Mouse (Mus musculus): Measurements from ENCODE around the gene Bmx. TPM values are rescaled to one million over a fixed set of nuclear protein-coding genes. Genes with fewer than 3 reads are reported as not detected.

The Bmx gene
- under 1 TPM; 0.08 to 0.28 TPM for total RNA-seq (2021)
- long read RNA-seq, experiment 1, partial matches to known transcripts = 0 of 1 reads
- long read RNA-seq, experiment 1, other reads (novel, unspliced or antisense) = 0 of 1 reads
- long read RNA-seq, experiment 2 = 0 reads

DNA sequence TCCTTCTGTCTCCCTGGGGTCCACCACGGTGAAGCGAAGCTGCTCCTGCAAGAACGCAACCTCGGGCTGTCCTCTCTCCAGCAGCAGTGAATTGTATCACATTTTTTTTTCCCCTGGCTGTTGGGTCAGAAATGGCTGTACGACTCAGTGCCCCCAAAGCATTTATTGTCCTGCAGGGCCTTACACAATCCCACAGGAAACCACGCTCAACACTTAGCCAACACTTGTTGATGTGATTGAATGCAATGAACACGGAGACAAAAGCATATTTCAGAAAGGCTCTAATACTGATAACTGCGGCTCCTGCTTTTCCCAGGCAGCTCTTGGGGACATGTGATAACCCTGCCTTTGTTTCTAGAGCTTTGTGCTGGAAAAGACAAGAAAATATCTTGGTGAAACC, at the start of gene Bmx:
Bmx (minus strand) TSS at position 137 of the 400 bp plus-strand sequence.
- H3K27ac ChIP-seq = no peak within 1 kb of the TSS
- no peak within 1 kb of the TSS for H3K4me3 ChIP-seq
- intact Hi-C loops (cut with DNase I) = no loop called here

DNA sequence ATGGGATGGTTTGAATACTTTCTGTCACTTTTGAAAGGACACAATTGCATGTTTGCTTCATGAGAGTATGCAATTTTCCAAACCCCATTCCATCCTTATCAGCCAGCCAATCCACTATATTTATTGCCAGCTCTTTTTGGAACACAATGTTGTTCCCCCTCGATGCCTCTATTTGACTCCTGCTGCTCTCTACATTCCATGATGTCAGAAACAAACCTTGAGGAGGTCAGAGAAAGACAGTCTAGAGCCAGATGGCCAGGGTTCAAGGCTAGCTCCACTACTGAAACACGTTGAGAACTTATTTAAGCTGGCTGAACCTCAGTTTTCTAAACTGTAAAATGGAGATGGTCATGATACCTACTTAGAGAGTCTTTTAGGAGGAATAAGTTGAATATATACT, 48.3 kb upstream of the Bmx start:
- intact Hi-C loops (cut with DNase I) = loop anchor here (10.0 kb wide), 1 partner anchor 139 kb away; no protein-coding TSS in a partner anchor
- Histone ChIP-seq H3K4me3 (no peak overlapping the region), H3K27ac (no peak overlapping the region)
- no peak for TF ChIP-seq CTCF (IDR thresholded peaks at IDR 0.05)
- DNase-seq = no peak

More for the DNA sequence above, at the start of gene Bmx:
- TF ChIP-seq CTCF (IDR thresholded peaks at IDR 0.05) = no peak
- no peak for DNase-seq

DNA sequence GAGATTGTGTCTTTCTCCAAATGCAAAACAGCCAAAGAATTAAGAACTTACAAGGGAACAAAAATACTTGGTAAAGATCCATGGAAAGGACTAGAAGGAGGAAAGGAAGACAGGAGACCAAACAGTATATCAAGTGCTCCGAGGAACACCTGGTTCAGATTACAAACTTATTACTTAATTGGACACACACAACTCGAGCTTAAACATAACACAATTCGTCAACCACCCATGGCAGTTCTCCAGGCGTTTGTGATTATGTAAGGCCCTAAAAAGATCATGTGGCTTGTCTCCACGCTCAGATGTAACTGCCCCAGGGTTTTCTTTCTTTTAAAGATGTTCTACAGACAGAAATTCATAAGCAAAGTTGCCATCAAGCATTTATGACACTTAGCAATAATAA, 33.2 kb upstream of the Bmx start:
- Histone ChIP-seq H3K27ac (no peak overlapping the region), H3K4me3 (no peak overlapping the region)
- DNase-seq = peak; percentile 20
- intact Hi-C loops (cut with DNase I) = no loop called here
- TF ChIP-seq CTCF (IDR thresholded peaks at IDR 0.05) = no peak

DNA sequence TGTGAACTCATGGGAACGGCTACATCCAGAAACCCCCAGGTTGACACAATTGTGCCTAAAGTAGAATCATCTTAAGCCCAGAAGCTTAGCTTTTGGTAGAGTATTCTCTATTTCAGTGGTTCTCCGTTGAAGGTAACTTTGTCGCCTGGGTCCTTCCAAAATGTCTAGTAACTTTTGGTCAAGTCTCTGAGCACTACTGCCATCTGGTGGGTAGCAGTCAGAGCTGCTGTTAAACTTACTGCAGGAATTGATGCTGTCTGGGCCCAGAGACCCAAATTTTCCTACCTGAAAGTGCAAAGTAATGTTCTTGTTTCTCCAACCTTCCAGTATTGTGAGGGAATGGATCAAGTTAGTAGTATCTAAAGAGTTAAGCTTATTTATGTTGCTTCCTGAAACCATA, 29.1 kb upstream of the Bmx start:
- no peak for DNase-seq
- Histone ChIP-seq H3K27ac (no peak overlapping the region), H3K4me3 (no peak overlapping the region)
- intact Hi-C loops (cut with DNase I) = loop anchor here (5.0 kb wide), 1 partner anchor 105 kb away; no protein-coding TSS in a partner anchor
- peak; percentile 62 for TF ChIP-seq CTCF (IDR thresholded peaks at IDR 0.05)

DNA sequence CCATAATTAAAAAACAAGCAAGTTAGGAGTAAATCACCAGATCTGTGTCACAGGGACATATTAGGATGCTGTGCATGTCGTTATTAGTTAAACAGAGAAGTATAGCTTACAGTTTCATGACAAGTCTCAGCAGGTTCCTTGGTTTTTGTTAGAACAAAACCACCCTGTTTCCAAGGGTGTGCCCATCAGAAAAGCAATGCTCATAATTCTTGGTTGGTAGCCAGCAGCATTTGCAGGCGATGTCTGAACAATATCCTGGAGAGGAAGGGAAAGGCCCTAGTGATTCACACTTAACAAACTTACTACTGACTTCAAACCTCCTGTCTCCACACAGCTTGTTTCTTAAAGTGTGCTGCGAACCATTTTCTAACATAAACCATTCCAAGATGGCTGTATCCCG, 25.8 kb upstream of the Bmx start:
- Histone ChIP-seq H3K27ac (no peak overlapping the region), H3K4me3 (no peak overlapping the region)
- no peak for TF ChIP-seq CTCF (IDR thresholded peaks at IDR 0.05)
- intact Hi-C loops (cut with DNase I) = no loop called here
- no peak for DNase-seq

DNA sequence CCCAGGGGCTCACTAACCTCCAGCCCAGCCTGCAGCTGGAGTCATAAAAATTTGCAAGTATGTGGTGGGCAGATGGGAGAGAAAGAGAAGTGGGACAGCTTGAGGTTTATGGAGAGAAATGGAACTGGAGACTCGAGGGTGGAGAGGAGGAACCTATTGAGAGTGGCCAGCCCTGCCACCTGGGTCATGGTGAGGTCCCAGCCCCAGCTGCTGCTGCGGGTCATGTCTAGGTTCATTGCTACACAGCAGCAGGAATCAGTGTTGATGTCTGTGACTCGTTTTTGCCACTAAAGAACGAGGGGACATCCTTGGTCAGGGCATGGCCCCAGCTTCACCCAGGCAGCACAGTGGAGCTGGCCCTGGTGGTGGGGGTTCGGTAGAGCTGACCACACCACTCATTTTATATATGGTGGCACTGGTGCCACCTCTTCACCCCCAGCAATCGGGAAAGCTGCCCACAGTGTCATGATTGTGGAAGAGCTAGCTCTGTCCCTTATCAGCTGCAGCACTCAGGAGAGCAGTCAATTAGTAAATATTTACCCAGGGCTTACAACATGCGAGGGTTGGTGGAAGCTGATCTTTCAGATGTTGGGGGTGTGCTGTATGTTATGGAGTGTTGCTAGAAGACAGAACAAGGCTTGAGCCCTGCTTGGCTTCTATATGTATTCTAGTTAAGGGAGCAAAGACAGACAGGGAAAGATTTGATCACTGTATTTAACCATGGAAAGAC, 23.1 kb upstream of the Bmx start:
- no peak for TF ChIP-seq CTCF (IDR thresholded peaks at IDR 0.05)
- intact Hi-C loops (cut with DNase I) = no loop called here
- no peak for DNase-seq
- Histone ChIP-seq H3K27ac (no peak overlapping the region), H3K4me3 (no peak overlapping the region)

DNA sequence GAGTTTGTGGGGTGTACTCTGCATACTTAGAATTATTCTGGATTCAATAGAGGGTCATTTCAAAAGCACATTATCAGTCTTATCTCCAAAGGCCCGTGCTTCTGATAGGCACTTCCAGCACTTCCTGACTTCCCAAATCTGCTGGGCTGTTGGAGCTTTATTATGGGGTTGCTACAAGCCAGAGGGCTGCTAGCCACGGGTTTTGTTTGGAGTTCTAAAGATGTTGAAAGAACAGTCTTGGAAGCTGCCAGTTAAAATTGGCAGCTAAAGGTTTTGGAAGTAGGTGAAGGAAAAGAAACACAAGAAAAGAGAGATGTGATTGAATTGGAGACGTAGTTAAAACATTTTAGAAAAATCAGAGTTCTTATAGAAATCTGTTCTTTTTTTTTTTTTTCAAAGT, 17.5 kb upstream of the Bmx start:
- no peak for TF ChIP-seq CTCF (IDR thresholded peaks at IDR 0.05)
- intact Hi-C loops (cut with DNase I) = no loop called here

DNA sequence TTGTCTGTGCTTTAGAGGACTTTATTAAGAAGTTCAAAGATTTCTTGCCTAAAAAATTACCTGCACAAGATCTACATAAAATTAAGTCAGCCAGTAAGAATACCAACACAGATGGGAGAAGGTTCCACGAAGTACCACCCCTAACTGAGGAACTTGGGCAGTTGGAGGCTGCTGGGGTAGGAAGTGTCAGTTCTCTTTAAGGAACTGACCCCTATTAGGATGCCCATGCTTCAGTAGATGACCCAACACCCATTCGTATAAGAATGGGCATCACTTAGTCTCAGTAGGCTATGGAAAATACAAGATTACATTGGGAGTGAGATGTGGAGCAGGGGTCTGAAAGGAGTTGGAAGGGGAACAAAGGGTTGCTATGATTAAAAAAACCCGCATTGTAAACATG, 12.6 kb upstream of the Bmx start:
- DNase-seq = no peak
- no peak for TF ChIP-seq CTCF (IDR thresholded peaks at IDR 0.05)
- Histone ChIP-seq H3K27ac (no peak overlapping the region), H3K4me3 (no peak overlapping the region)
- intact Hi-C loops (cut with DNase I) = no loop called here

More for the DNA sequence above, 17.5 kb upstream of the Bmx start:
- no peak overlapping the region for H3K4me3 ChIP-seq
- no peak overlapping the region for H3K27ac ChIP-seq
- peak; percentile 21 for DNase-seq

DNA sequence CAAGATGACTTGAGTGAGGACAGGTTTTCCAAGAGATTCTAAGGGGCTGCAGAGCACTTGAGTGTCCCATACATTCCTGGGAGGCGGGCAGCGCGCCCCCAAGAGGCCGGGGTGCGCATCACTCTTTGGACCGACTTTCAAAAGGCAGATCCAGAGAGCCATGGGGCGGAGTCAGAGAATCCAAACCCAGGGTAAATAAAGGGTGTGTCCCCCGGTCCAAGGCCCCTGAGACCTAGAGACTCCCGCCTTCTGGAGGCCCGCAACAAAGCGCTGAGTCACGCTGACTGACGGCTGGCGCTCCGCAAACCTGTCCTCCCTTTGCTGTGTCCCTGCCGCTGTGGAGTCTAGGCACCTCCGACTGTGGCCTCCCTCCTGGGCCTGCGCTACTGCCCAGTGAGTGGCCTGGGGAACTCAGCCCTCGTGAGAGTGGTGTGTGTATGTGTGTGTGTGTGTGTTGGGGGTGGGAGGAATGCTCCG, 11.3 kb upstream of the Bmx start, which contains the start of gene Pir:
Pir (plus strand) TSS at position 87 of the 477 bp plus-strand sequence.
- intact Hi-C loops (cut with DNase I) = no loop called here
- peak within 1 kb of the TSS; percentile 72 for H3K27ac ChIP-seq
- peak; percentile 61 for TF ChIP-seq CTCF (IDR thresholded peaks at IDR 0.05)
- DNase-seq = peak; percentile 65
- H3K4me3 ChIP-seq = peak within 1 kb of the TSS; percentile 71

DNA sequence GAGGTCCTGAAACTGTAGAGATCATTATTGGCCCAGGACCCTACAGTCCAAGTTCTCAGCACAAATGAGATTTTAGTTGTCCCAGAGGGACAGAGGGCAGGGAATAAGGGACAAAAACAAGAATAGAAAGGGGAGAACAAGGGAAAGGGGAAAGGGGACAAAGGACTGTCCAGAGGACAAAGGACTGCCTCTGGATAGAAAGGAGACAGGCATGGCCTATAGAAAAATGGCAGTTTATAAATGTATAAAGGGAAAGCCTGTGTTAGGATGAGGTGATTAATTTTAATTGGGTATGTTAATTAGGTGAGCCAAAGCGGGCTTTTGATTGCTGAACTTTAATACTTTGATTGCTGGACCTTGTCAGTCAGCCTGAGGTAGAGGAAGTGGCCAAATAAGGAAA, 6.9 kb upstream of the Bmx start:
- intact Hi-C loops (cut with DNase I) = no loop called here
- H3K27ac ChIP-seq = no peak overlapping the region
- H3K4me3 ChIP-seq = no peak overlapping the region
- no peak for DNase-seq
- no peak for TF ChIP-seq CTCF (IDR thresholded peaks at IDR 0.05)

DNA sequence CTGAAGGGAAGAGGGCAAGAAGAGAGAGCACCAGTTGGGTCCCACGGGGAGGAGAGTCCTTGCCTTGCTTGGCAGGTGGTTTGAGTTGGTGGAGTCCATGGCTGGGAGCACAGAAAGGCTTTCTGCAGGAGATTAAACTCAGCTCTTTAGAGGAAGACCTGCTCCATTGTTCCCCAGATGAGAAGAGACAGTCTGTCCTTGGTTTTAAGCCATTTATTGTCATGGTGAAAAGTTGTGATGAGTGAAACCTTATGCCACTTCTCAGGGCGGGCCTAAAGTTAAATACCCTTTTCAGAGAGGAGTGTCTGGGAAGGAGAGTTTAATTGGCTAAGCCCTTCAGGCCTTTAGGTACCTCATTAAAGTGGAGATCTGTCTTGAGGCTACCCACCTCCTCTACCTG, 4.3 kb upstream of the Bmx start:
- H3K27ac ChIP-seq = no peak overlapping the region
- intact Hi-C loops (cut with DNase I) = no loop called here
- TF ChIP-seq CTCF (IDR thresholded peaks at IDR 0.05) = no peak
- H3K4me3 ChIP-seq = no peak overlapping the region
- no peak for DNase-seq

DNA sequence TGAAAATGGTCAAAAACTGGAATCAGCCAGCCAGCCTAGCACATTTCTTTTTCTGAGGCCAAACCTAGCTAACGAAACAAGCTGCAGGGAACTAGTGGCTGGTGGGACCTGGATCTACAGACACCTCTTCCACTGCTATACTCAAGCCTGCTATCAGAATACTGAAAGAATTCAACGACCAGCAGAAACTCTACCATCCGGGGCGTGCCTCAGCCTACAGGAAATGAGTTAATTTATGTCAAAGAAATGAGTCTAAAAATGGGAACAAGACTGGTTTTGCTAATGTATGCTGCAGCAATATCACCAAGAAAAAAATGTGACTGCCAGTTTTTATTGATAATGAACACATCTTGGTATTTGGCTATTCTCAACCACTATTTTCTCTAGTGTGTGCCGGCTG, 669 bp upstream of the Bmx start:
- Histone ChIP-seq H3K27ac (no peak overlapping the region), H3K4me3 (no peak overlapping the region)
- no peak for DNase-seq
- no peak for TF ChIP-seq CTCF (IDR thresholded peaks at IDR 0.05)
- intact Hi-C loops (cut with DNase I) = no loop called here

DNA sequence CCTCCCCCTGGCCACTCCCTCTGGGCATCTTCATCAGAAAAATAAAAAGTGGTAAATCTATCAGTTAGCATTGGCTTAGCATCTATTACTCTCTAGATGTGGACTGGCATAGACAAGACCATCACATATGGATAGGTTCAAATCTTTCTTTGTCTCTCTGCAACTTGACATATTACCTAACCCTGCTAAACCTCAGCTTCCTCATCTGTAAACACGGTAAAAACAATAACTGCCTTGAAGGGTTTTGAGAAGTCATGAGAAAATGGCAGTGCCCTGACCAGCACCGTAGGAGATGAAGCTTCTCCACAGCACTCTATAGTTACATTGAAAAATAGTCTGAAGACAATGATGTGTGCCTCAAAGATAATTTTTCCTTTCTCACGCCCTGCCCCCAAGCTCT, 1.5 kb downstream of the Bmx start:
- no peak for DNase-seq
- TF ChIP-seq CTCF (IDR thresholded peaks at IDR 0.05) = no peak
- Histone ChIP-seq H3K4me3 (no peak overlapping the region), H3K27ac (no peak overlapping the region)
- intact Hi-C loops (cut with DNase I) = no loop called here

DNA sequence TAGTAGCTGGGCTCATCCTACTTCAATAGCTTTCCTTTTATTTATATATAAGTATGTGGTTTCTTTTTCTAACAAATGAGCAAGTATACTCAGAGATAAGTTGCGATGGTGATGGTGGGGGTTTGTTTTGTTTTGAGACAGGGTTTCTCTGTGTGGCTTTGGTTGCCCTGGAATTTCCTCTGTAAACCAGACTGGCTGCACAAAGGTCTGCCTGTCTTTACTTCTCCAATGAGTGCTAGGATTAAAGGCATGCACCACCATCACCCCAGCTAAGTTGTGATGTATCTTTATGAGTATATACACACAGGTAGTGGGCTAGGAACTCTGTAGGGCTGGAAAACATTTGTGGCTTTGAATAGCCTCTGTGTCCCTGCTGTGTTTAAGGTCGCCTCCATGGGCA, 11.3 kb downstream of the Bmx start:
- Histone ChIP-seq H3K4me3 (no peak overlapping the region), H3K27ac (no peak overlapping the region)
- TF ChIP-seq CTCF (IDR thresholded peaks at IDR 0.05) = no peak
- intact Hi-C loops (cut with DNase I) = no loop called here
- no peak for DNase-seq

Measured in gastrocnemius, adult 2 months (tissue).